Mouse (Mus musculus) lung, embryonic 14.5 days (tissue): ENCODE results near the gene Xrcc1. TPM values are rescaled to one million over a fixed set of nuclear protein-coding genes. Genes with fewer than 3 reads are reported as not detected.

Experiments
- ATAC-seq: fragments of 200-750 bp; cut with Nextera tagmentation; 2 replicates; pipeline ENCODE4 v1.8.0; 2017; ENCODE audit warnings: mild to moderate bottlenecking, moderate TSS enrichment, moderate library complexity; ENCODE audit not compliant: insufficient read depth
- DNase-seq: peaks from one replicate; pipeline ENCODE4 v3.0.0-alpha.2; 2015
- H3K27ac ChIP-seq: fragments of 300-500 bp; sonication (generic); 2 replicates; pipeline ENCODE4 v1.5.1; 2014; ENCODE audit warnings: low read depth, mild to moderate bottlenecking, moderate library complexity
- H3K27me3 ChIP-seq: fragments of 300-500 bp; sonication (generic); 2 replicates; pipeline ENCODE4 v1.6.1; 2014; ENCODE audit warnings: low read length, control low read depth; ENCODE audit not compliant: insufficient read depth
- H3K36me3 ChIP-seq: fragments of 300-500 bp; sonication (generic); 2 replicates; pipeline ENCODE4 v1.6.1; 2014; ENCODE audit warnings: control low read depth; ENCODE audit not compliant: insufficient read depth
- H3K4me1 ChIP-seq: fragments of 300-500 bp; sonication (generic); 2 replicates; pipeline ENCODE4 v1.6.1; 2014; ENCODE audit warnings: antibody characterized with exemption, control low read depth; ENCODE audit not compliant: insufficient read depth
- H3K4me2 ChIP-seq: fragments of 300-500 bp; sonication (generic); 2 replicates; pipeline ENCODE4 v1.6.1; 2014; ENCODE audit warnings: mild to moderate bottlenecking
- H3K4me3 ChIP-seq: fragments of 300-500 bp; sonication (generic); 2 replicates; pipeline ENCODE4 v1.5.1; 2014; ENCODE audit warnings: low read depth, low read length
- H3K9ac ChIP-seq: fragments of 300-500 bp; sonication (generic); 2 replicates; pipeline ENCODE4 v1.6.1; 2014
- H3K9me3 ChIP-seq: fragments of 300-500 bp; sonication (generic); 2 replicates; pipeline ENCODE4 v1.6.1; 2016; ENCODE audit warnings: low read depth, low read length, control low read depth
- CTCF ChIP-seq: IDR thresholded peaks from 2 replicates; pipeline ENCODE4 v1.5.1; 2016; ENCODE audit warnings: antibody characterized with exemption, low read depth
- WGBS: fragments of 180-500 bp; shearing (Covaris S2); extraction: QIAGEN DNeasy Blood & Tissue Kit; methylation state at CpG from one replicate; pipeline ENCODE4 v1.1.7; 2014; 5-methylcytosine and 5-hydroxymethylcytosine counted together
- polyA plus RNA-seq: library from polyadenylated mRNA; unstranded; fragments of >200 nt; fragmentation: Nextera tagmentation; extraction: Ambion mirVana; gene quantifications from 2 replicates; pipeline ENCODE4 v1.2.1, GENCODE M21; 2014

Xrcc1 gene
- polyA plus RNA-seq, 1 experiment from 2014 or later = 121 TPM

- DNase-seq = no peak
- H3K4me3 ChIP-seq = no peak overlapping the region
- H3K4me2 ChIP-seq = no peak overlapping the region
- no peaks in the 10 kb centered on the region for H3K36me3 ChIP-seq
- no peaks in the 10 kb centered on the region for H3K9me3 ChIP-seq
- H3K27me3 ChIP-seq = no peaks in the 10 kb centered on the region
- WGBS = 60% methylated on average over 15 of the region's 15 CpGs
- peak; percentile 32 for TF ChIP-seq CTCF
- no peak for ATAC-seq
- no peaks in the 10 kb centered on the region for H3K4me1 ChIP-seq
- H3K27ac ChIP-seq = no peak overlapping the region
- no peak overlapping the region for H3K9ac ChIP-seq
Observed at GRCm38 (mm10) chr7:24599211-24600067, 53.4 kb downstream of the Xrcc1 start.

DNA sequence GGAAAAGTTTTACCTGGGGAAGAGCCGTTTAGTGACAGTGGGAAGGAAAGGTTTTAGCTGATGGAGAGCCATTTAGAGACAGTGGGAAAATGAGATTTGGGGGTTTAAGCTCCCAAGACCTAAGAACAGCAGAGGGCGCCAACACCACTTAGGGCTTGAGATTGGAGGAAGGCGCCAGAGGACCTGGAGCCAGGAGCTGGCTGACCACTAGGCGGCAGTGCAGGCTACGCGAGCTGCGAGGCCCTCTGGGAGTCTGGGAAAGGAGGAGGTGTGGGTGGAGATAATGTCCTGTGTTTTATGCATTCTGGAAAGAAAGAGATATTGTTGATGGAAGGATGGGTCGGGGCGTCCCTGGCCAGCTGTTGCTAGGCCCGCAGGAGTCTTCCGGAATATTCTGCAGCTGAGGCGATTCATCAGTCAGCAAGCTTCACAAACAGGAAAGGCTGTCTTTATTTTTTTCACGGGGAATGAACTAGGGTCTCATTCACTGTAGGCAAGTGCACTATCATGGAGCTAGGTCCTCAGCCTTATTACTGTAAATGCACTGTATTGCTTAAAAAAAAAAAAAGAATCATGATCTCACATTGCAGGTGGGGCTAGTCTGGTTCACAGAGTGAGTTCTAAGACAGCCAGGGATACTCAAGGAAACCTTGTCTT, 55.0 kb downstream of the Xrcc1 start:
- TF ChIP-seq CTCF = peak; percentile 100
- Histone ChIP-seq H3K4me2 (peak overlapping the region; percentile 40), H3K27me3 (no peaks in the 10 kb centered on the region), H3K4me1 (no peaks in the 10 kb centered on the region), H3K27ac (no peak overlapping the region), H3K36me3 (no peaks in the 10 kb centered on the region), H3K9me3 (no peaks in the 10 kb centered on the region), H3K4me3 (no peak overlapping the region), H3K9ac (no peak overlapping the region)
- DNase-seq (peak; percentile 99), ATAC-seq (peak; percentile 90)
- WGBS = 3% methylated on average over 13 of the region's 13 CpGs

GRCm38 (mm10) chr7:24605561-24605960, 59.5 kb downstream of the Xrcc1 start:
- no peaks in the 10 kb centered on the region; the same call in 1 of the 2 replicates for H3K4me1 ChIP-seq
- peaks cover 8% of the 10 kb centered on the region for H3K27me3 ChIP-seq
- TF ChIP-seq CTCF = no peak
- peaks cover 3% of the 10 kb centered on the region; the same call in 1 of the 2 replicates for H3K36me3 ChIP-seq
- H3K9ac ChIP-seq = no peak overlapping the region
- H3K4me2 ChIP-seq = no peak overlapping the region
- no peak for ATAC-seq
- no peak overlapping the region for H3K4me3 ChIP-seq
- H3K9me3 ChIP-seq = no peaks in the 10 kb centered on the region
- DNase-seq = no peak
- H3K27ac ChIP-seq = no peak overlapping the region
- WGBS = 79% methylated on average over 7 of the region's 7 CpGs

DNA sequence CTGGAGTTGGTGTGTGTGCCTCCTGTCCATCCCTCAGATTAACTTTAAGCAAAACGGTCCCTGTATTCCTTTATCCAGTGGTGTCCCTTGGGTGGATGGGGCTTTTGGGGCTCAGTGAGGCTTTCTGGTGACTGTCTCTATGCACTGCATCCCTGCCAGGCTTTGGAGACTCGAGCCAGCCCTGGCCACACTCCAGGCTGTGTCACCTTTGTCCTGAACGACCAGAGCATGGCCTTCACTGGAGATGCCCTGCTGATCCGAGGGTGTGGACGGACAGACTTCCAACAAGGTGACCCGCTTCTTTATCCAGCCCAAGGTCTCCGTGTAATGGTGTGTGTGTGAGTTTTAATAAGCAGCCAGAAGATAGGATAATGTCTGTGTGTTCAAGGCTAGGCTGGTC, 60.0 kb downstream of the Xrcc1 start:
- no peak overlapping the region for H3K27ac ChIP-seq
- WGBS = 83% methylated on average over 7 of the region's 7 CpGs
- no peaks in the 10 kb centered on the region for H3K9me3 ChIP-seq
- H3K4me1 ChIP-seq = no peaks in the 10 kb centered on the region; the same call in 1 of the 2 replicates
- H3K27me3 ChIP-seq = peaks cover 13% of the 10 kb centered on the region
- no peak overlapping the region for H3K4me2 ChIP-seq
- no peak overlapping the region for H3K4me3 ChIP-seq
- ATAC-seq (no peak), DNase-seq (no peak)
- no peak overlapping the region for H3K9ac ChIP-seq
- no peak for TF ChIP-seq CTCF
- H3K36me3 ChIP-seq = peaks cover 3% of the 10 kb centered on the region; the same call in 1 of the 2 replicates

DNA sequence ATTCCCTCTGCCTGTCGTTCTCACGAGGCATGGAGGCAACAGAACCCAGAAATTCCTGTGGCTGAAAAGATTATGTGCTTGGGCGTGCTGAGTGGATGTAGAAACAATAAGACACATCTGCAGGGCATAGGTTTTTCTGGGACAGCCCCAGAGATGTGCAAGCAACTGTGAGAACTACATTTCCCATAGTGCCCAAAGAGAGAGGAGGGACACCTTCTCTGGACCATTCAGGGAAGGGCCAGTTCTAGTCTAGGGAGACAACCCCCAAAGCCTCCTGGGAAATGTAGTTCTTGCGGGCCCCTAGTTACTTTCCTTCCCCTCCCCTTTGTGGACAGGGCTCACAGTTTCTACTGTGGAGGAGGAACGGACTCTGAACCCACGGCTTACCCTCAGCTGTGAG, 61.9 kb downstream of the Xrcc1 start:
- Histone ChIP-seq H3K9ac (no peak overlapping the region), H3K4me1 (no peaks in the 10 kb centered on the region; the same call in 1 of the 2 replicates), H3K4me3 (no peak overlapping the region), H3K4me2 (no peak overlapping the region), H3K36me3 (peaks cover 3% of the 10 kb centered on the region; the same call in 1 of the 2 replicates), H3K27me3 (peaks cover 32% of the 10 kb centered on the region), H3K27ac (no peak overlapping the region), H3K9me3 (no peaks in the 10 kb centered on the region)
- DNase-seq = peak; percentile 67
- WGBS = 46% methylated on average over 6 of the region's 6 CpGs
- TF ChIP-seq CTCF = no peak
- ATAC-seq = peak; percentile 68

- 70% methylated on average over 8 of the region's 8 CpGs for WGBS
- TF ChIP-seq CTCF = no peak
- no peak overlapping the region for H3K9ac ChIP-seq
- peaks cover 3% of the 10 kb centered on the region; the same call in 1 of the 2 replicates for H3K36me3 ChIP-seq
- no peaks in the 10 kb centered on the region for H3K9me3 ChIP-seq
- H3K4me3 ChIP-seq = no peak overlapping the region
- H3K27ac ChIP-seq = no peak overlapping the region
- peaks cover 38% of the 10 kb centered on the region for H3K27me3 ChIP-seq
- H3K4me2 ChIP-seq = no peak overlapping the region
- no peaks in the 10 kb centered on the region; the same call in 1 of the 2 replicates for H3K4me1 ChIP-seq
- DNase-seq (no peak), ATAC-seq (no peak)
Observed at GRCm38 (mm10) chr7:24608561-24608960, 62.5 kb downstream of the Xrcc1 start.

DNA sequence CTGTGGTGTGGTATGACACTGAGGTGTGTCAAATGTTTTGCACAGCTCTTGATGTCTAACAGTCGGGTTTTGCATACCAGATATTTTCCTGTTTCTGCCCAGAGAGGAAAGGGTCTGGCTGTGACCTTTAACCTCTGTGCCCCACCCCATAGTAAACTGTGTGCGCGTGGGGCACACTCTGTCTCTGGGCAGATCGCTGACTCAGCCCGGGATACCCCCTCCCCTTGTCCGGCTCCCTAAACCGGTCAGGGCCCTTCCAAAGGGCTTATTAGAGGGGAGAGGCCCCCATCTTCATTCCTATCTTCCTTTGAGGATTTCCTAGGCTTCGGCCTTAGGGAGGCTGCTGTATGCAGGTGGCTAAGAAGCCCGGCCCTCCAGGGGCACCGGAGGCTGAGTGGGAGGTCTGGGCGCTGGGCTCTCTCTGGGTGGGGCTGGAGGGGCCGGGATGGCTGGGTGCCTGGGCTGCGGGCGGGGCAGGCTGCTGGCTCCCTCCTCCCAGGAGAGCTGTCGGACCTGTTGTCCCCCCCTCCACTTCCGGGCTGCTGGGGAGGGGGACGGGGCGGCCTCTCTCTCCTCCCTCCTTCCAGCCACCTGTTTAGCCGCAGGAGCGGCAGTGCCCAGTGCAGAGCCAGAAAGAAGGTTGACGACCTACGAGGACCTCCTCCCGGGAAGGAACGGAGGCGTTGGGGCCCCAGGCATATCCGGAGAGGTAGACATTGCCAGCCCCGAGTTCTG, 64.2 kb downstream of the Xrcc1 start, which contains the start of gene Phldb3:
Phldb3 (plus strand) TSS at position 620 of the 735 bp plus-strand sequence.
- Histone ChIP-seq H3K4me1 (no peaks in the 10 kb centered on the region; the same call in 1 of the 2 replicates), H3K4me2 (peak within 1 kb of the TSS; percentile 84), H3K27me3 (peaks cover 38% of the 10 kb centered on the region), H3K9ac (peak within 1 kb of the TSS; percentile 38), H3K36me3 (peaks cover 3% of the 10 kb centered on the region; the same call in 1 of the 2 replicates), H3K27ac (no peak within 1 kb of the TSS), H3K4me3 (peak within 1 kb of the TSS; percentile 40), H3K9me3 (no peaks in the 10 kb centered on the region)
- WGBS = 3% methylated on average over 25 of the region's 27 CpGs
- TF ChIP-seq CTCF = no peak
- DNase-seq (no peak), ATAC-seq (peak; percentile 44)
